Mouse (Mus musculus): ENCODE measurements around the gene Gtpbp10.
A peak's percentile ranks its signal among the peaks of the same experiment; 100 is the strongest.

Gtpbp10 gene

DNA sequence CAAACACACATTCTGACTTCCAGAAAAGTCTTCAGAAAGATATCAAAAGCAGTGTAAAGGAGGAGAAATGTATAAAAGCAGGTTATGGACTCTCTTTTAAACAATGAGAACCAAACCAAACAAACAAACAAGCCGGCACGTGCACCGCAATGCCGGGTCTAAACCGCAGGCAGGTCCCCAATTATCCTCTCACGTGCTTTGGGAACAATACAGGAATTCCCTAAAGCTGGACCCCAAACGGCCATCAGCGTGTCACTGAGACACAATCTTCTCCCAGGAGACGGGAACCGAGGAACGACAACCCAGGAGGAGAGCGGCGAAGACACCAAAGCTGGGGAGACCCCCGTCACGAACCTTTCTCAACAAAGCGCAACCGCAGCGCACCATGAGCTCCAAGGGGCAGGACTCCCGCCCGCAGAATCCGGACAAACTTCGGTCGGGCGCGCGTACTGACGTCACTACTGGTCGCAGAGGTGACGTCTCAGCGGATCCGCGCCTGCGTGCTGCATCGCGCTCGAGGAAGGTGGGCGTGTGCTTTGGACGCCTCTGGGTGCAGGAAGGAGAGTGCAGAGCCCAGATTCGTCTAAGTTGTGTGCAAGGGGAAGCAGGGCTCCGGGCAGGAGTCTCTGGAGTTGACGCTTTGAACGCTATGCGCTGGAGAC lies at the start of gene Gtpbp10:
Gtpbp10 (minus strand) TSS at position 460 of the 662 bp plus-strand sequence.
- peak; percentile 91 for DNase-seq (ENCODE audit: inconsistent ontology term)

DNA sequence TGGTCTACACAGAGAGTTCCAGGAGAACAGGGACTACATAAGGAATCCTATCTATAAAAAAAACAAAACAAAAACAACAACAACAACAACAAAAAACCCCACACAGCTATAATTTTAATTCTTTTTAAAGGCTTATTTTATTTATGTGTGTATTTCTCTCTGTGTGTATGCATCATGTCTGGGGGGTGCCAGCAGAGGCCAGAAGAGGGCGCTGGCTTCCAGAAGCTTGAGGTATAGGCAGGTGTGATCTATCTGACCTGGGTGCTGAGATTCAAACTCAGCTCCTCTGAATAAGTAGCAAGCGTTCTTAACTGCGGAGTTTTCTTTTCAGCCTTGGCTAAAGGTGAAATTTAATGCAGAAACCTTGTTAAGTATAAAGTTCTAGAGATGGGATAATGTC lies 28.3 kb upstream of the Gtpbp10 start:
- no peak for DNase-seq (ENCODE audit: inconsistent ontology term)

DNA sequence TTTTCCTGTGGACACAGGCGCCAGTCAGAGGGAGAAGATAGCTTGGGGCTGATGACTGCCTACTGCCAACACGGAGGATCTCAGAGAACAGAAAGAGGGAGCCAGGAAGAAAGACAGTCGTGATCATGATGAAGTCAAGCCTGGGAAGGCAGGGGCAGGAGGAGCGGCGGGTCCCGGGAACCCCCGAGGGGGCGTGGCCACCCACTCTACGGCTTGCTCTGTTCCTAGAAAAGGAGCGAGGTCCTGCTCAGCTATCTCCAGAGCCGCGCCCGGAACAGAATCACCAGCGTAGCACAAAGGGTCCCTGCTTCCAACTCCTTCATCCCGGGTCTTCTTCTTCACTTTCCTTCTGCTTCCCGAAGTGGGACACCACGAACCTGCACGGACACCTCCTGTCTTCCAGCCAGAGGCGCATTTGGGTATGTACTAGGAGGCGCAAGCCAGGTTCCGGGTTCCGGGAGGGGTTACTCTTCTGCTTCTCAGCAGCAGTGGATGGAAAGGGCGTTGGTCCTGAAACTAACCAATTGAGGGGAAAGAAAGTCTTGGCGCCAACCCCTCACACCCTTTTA lies 14.5 kb upstream of the Gtpbp10 start, which contains the start of gene Gm8773:
Gm8773 (plus strand) TSS at position 51 of the 569 bp plus-strand sequence.
- DNase-seq (ENCODE audit: inconsistent ontology term) = peak; percentile 71

DNA sequence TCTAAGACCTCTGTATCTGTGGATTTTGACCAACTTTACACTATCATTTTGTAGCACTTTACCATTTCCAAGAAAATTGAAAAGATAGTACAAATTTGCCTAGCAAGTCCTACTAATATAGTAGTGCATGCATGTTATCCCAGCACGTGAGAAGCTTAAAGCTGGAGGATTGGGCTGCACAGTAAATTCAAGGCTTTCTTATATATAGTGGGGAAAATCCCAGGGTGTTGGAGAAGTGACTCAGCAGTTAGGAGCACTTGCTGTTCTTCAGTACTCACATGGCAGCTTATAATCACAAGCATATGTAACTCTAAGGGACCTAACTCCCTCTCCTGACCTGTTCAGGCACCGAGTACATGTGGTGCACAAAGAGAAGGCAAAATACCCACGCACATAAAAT lies 3.1 kb upstream of the Gtpbp10 start:
- DNase-seq (ENCODE audit: inconsistent ontology term) = no peak

DNA sequence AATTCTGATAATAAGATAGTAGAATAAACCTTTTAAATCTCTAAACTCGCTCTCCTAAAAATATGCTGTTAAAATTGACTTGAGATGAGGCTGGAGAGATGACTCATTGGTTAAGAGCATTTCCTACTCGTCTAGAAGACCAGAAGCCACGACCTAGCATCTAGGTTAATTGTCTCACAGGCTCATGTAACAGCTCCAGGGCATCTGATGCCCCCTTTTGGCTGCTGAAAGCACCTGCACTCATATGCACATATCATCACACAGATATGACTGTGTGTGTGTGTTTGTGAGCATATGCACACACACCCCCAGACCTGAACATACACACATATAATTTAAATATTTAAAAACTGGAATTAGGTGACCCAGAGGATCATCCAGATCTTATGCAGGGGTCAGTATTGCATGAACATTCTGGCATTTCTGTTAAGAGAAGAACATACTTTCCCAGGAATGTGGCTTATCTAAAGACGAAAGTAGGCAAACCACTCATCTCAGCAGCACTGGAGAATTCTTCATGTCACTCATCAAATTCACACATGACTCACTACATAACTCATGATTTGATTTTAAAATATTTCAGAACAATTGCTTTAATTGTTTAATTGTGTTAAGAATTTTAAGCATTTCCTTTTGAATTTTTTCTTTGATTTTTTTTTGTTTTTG lies 1.8 kb upstream of the Gtpbp10 start:
- DNase-seq (ENCODE audit: inconsistent ontology term) = peak; percentile 30

DNA sequence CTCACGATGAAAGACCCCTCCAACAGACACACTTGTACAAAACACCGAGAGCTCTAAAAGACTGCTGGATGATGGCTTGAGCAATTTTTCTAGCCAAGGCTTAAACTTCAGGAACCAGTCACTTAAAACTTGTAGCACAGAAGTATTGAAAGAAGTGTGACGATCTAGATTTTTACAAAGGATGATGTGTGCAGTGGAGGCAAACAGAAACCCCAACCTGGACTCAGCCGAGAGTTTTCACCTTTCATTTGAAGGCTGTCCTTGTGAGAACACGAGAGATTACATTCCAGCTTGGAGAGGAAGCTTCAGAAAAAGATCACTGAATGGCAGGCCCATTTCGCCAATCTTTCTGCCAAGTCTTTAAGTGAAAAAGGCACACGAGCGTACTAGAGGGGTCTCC lies 460 bp upstream of the Gtpbp10 start:
- no peak for DNase-seq (ENCODE audit: inconsistent ontology term)

DNA sequence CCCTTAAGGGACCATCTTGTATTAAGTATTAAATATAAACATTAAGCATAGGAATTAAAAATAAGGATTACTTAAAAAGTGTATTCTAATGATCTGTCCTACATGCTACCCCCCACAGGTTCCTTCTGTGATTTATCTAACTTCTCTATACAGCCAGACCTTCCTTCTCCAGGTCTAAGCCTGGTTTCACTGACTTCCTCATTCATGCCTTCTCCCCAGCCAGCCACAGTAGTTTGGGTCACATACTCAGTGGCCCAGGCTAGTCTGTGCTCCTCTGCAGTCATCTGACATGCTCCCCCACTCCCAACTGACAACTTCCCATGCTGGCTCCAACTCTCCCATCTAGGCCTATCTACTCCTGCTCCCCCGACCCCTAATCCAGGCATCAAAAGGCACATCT lies 8.2 kb downstream of the Gtpbp10 start:
- DNase-seq (ENCODE audit: inconsistent ontology term) = no peak

DNA sequence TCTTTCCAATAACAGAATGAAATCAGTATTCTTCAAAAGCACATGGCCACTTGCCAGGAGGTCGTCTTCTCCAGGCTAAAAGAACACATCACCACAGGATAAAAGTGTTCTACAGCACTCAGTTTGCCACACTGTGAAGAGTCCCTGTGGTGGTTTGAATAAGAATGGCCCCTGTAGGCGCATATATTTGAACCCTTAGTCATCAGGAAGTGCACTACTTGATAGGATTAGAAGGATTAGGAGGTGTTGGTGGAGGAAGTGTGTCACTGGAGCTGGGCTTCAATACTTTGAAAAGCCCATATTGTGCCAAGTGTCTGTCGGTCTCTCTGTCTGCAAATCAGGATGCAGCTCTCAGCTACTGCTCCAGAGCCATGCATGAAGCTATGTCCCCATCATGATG lies 19.0 kb downstream of the Gtpbp10 start:
- DNase-seq (ENCODE audit: inconsistent ontology term) = peak; percentile 8

DNA sequence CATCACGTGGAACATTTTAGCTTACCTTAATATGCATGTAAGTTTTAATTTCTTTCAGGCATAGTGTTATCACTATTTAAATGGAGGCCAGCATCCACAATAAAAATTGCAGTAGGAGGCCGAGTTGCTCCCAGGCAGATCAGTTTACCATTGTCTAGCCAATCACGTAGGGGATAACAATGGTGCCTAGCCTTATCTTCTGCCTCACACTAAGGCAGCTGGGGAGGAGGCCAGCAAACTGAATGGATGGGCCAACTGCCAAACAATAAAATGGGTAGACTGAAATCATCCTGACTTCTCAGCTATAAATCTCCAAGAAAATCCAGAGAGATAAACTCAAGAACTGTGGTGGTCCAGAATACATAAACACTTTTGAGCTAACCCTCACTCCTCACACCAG lies 19.6 kb downstream of the Gtpbp10 start:
- DNase-seq (ENCODE audit: inconsistent ontology term) = no peak

DNA sequence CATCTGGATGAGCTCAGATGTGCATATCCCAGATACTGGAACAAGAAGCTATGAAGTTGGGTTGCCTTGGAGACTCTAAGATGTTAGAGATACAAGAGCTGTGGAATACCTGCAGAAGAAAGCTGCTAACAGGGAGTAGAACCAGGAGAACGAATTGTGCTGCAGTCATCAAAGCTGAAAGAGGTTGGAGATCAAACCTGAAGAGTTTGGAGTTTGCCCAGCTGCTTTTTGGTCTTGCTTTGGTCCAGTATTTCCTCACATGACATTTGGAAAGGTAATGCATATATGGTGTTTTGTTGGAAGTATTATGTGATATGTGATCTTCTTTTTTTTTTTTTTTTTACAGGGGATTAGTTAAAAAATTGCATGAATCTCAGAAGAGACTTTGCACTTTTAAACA lies 23.2 kb downstream of the Gtpbp10 start:
- DNase-seq (ENCODE audit: inconsistent ontology term) = no peak

DNA sequence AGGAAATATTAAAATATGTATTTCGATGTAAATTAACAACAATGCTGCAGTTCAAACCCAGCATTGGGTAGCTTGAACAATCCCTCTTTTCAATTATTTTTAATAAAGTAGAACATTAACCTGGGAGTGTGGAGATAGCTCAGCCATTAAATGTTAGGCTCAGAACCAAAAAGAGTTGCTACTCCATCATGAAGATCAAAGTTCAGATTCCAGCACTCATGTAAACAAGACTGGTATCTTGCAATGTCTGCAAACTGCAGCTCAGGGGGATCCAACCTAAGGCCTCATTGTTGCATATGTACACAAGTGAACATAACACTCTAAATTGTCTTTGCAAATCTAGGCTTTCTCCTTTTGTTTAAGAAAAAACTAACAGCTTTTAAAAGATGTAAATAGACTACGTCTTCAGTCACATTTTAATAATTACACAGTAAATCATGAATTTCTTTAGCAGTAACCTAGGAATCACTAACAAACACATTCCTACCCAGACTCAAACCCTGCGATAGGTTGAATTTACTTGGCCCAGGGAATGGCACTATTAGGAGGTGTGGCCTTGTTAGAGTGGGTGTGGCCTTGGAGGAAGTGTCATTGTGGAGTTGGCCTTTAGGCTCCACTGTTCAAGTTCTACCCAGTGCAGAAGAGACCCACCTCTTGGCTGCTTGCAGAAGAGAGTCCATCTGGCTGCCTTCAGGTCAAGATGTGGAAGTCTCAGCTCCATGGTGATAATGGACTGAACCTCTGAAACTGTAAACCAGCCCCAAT lies 25.5 kb downstream of the Gtpbp10 start:
- no peak for DNase-seq (ENCODE audit: inconsistent ontology term)

DNA sequence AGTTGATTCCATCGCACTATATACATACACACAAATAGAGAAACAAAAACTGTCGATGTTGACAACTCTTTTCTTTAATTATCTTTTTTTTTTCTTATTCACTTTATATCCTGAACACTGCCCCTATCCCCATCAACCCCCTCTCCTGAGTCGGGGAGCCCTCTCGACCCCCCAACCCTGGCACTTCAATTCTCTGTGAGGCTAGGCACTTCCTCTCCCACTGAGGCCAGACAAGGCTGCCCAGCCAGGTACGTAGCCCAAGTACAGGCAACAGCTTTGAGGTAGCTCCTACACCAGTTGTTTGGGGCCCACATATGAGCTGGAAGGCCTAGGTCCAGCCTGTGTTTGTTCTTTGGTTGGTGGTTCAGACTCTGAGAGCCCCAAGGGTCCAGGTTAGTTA lies 43.9 kb downstream of the Gtpbp10 start:
- DNase-seq (ENCODE audit: inconsistent ontology term) = no peak

DNA sequence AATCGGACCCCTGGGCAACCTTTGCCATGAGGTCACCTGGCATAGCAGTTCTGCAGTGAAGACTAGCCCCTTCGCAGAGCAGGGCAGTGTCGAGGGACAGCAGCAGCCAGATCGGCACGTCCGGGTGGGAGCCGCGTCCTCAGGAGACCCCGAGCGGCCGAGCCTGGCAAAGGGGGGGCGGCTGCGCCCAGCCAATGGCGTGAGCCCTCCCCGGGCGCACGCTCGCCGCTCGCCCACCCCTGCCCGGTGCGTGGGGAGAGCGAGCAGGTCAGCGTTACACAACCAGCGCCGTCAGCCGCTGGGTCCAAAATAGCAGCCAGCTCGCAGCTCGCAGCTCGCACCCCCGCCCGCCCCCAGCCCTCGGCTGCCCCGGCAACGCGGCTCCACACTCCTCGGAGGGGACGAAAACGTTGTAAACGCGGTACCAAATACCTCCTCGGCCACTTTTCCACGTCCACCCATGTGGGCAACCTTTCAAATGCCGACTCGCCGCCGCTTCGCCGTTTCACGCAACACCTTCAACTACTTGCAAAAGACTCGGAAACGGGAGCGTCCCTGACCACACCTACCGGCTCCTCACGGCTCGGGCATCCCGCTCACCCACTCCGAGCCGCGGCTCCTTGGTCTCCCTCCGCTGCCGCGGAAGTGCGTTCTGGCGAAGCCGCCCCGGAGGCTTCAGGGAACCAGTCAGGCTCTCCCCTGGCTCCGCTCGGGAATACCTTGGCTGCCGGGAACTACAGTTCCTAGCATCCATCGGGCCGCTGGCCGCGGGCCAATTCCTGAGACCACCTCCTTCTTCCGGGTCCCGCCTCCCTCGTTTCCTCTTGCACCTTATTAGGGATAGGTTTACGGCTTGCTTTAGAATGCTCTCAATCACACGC lies 44.9 kb downstream of the Gtpbp10 start, which contains the start of gene Cldn12:
Cldn12 (minus strand) TSS at position 763 of the 881 bp plus-strand sequence.
- peak; percentile 99 for DNase-seq (ENCODE audit: inconsistent ontology term)

DNA sequence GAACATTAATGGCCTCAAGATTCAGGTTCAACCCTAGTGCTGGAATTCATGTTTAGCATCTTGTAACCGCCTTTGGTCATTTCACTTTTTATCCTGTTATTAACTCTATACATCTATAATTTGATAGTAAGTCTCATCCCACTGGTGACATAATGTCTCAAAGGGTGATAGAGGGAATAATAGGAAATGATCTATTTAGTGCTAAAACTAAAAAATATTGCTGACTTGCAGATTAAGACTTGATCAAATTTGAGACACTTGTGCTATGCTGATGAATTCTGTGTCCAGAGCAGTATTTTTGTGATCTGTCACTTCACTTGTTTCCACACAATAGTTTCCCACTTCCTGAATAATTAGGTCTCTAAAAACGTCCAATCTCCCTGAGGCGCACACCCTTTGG lies 47.9 kb downstream of the Gtpbp10 start:
- peak; percentile 58 for DNase-seq (ENCODE audit: inconsistent ontology term)

DNA sequence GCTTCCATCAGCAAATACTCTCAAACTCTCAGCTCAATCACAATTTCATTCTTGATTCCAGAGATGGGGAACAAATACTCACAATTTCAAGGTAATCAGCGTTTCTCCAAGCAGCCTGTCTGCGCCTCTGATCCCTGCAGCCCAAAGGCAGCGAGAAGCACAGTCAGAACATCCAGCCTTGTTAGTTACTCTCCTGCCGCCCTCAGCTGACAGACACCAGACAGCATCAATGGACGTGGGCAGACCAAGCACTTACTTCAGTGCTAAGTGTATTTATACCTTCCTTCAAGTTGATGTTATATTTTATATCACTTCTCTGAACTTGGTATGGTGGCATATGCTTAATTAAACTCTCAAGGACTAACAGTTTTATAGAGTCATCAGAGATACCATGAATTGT lies 48.3 kb downstream of the Gtpbp10 start:
- no peak for DNase-seq (ENCODE audit: inconsistent ontology term)

DNA sequence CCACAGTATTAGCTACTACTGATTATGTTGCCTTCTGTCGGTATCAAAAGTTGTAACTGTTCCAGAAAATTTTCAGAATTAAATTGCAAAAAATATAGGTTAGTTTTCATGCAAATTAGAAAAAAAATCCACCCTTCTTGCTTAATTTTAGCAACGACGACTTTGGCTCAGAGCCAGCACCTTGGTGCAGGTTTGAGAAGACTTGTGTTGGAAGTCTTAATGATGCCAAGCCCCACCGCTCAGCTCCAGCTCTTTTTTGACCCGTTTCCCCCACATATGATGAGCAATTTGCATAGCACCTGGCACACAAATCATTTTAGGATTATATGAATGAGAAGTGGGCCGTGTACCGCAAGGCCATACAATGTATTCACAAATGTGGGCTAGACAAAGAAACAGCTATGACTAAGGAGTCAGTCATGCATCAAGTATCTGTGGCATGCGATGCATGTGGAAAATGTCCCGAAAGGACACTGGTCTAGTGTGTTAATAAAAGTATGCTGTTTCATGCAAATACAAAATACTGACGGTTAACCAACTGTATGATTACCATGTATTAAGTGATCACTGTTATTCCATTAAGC lies 48.9 kb downstream of the Gtpbp10 start:
- DNase-seq (ENCODE audit: inconsistent ontology term) = peak; percentile 95

DNA sequence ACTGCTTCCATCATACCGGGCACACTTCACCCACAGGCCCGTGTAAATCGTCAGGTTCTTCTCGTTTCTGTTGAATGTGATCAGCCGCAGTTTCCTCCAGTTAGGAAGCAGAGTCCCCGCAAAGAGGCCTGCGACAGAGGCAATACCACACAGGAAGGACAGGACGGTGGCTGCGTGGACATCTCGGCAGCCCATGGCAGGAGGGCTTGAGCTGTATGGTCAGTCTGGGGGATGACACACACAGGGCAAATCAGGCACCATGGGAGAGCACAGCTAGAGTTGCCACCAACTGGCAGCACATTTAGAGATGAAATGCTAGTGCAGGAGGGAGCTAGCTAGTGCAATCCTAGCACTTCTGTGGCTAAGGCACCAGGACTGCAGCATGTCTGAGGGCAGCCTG lies 51.1 kb downstream of the Gtpbp10 start:
- DNase-seq (ENCODE audit: inconsistent ontology term) = no peak

DNA sequence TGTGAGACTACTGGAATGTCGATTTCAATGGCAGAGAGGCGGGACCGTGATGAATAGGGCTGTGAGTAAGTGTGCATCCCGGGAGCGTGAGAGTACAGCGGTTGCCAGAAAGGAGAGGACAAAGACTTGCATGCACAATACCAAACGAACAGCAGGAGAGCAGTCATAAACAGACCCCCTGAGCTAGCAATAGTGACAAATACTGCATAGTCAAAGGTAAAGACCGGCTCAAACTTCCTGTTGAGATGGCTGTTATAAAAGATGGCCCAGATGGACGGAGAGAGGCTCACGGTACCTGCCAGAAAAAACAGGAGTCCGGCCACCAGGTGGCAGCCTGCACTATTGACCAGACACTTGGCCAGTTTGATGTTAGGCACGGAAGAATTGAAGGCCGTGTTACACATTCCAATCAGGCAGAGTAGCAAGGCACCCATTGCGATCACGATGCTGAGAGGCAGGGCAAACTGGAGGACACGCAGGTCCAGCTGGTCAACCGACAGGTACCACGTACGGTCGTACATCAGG lies 51.6 kb downstream of the Gtpbp10 start:
- DNase-seq (ENCODE audit: inconsistent ontology term) = peak; percentile 93

DNA sequence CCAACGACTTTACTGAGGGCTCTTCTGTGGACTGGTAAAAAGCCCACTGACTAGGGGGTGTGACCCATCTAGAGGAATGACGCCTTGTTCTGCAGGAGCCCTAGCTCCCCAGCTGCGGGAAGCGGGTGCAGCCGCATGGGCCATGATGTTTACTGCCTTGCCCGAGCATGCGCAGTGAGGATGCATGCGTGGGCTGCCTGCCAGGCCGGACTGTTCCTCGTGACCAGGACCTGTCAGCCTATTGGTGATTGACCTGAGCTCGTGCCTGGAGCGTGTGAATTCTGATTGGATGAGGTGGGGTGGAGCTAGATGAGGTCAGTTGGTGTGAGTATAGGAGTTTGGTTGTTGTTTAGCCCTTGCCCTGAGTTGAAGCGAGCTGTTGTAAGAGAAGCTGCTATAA lies 54.9 kb downstream of the Gtpbp10 start:
- DNase-seq (ENCODE audit: inconsistent ontology term) = no peak

DNA sequence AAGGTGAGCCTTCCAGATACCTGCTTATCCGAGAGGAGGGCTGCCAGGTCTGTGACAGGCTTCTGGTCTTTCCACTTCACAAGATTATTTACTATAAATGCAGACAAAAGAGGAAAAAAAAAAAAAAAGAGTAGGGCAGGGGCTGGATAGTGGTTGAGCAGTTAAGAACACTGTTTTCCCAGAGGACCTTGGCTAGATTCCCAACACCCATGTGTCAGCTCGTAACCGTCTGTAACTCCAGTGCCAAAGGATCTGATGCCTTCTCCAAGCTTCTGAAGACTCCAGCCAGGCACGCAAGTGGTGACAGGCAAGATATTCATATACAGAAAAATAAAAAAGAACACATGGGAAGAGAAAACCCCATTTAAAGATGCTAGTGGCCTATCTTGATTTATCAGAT lies 56.0 kb downstream of the Gtpbp10 start:
- DNase-seq (ENCODE audit: inconsistent ontology term) = no peak

DNA sequence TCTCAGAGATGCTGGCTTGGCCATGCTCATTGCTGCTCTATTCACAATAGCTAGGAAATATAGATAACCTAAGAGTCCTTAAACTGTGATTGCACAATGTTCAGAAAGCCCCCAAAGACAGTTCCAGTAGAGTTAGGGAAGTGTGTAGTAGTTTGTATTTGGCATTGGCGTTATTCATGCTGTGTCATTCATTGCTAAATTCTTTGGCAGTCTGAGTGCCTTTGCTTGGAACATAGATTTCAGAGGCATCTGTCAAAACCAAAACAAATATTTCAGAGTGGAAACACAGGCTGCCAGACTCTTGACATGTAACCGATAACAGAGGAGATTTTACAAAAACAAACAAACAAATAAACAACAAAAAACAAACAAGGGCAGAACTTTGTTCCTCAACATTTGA lies 57.8 kb downstream of the Gtpbp10 start:
- DNase-seq (ENCODE audit: inconsistent ontology term) = peak; percentile 69

Measured in Muller cell, postnatal 12 days (primary cell).